Comparison of ENCODE assay signal across 8 mouse cellular contexts in genomic region chr12:61522829-61523370, GRCm38 (mm10). TPM values are rescaled to one million over a fixed set of nuclear protein-coding genes. Genes with fewer than 3 reads are reported as not detected.
DNase-seq lines count a peak whose midpoint lies in the region; ATAC-seq and TF ChIP-seq lines count a peak whose summit lies in the region.

Gene Lrfn5 (plus strand): TSS chr12:61523150.

- no peak within 1 kb of the TSS for H3K27ac ChIP-seq in kidney, adult 2 months (ENCODE audit: insufficient read depth, low read depth, low read length)
- H3K27ac ChIP-seq in limb, embryonic 15.5 days = no peak within 1 kb of the TSS
- H3K27ac ChIP-seq in olfactory bulb, adult 2 months (ENCODE audit: insufficient read depth, low read depth, low read length) = peak within 1 kb of the TSS; percentile 86

- peak within 1 kb of the TSS; percentile 90 for H3K4me2 ChIP-seq in limb, embryonic 15.5 days

- no peaks in the 10 kb centered on the region for H3K9me3 ChIP-seq in limb, embryonic 15.5 days

- no peak for TF ChIP-seq POLR2A in kidney, adult 2 months (IDR thresholded peaks at IDR 0.05; ENCODE audit: low read depth, low read length)
- peak; percentile 45; the same call in 1 of the 2 replicates for TF ChIP-seq POLR2A in olfactory bulb, adult 2 months (IDR thresholded peaks at IDR 0.05; ENCODE audit: insufficient read depth, low read depth, low read length)

- H3K9ac ChIP-seq in limb, embryonic 15.5 days = peak within 1 kb of the TSS; percentile 37; the same call in 1 of the 2 replicates

- under 1% methylated on average over 50 of the region's 50 CpGs for WGBS in kidney, adult 2 months
- WGBS in limb, embryonic 15.5 days = 2% methylated on average over 49 of the region's 50 CpGs
- under 1% methylated on average over 50 of the region's 50 CpGs for WGBS in olfactory bulb, adult 2 months

- no peaks in the 10 kb centered on the region for H3K4me1 ChIP-seq in kidney, adult 2 months (ENCODE audit: control insufficient read depth, insufficient read depth, low read length)
- H3K4me1 ChIP-seq in limb, embryonic 15.5 days = peaks cover 23% of the 10 kb centered on the region
- peaks cover 7% of the 10 kb centered on the region; the same call in 1 of the 2 replicates for H3K4me1 ChIP-seq in olfactory bulb, adult 2 months (ENCODE audit: control insufficient read depth, insufficient read depth, low read length)

- no peak for TF ChIP-seq CTCF in kidney, adult 2 months (conservative IDR thresholded peaks at IDR 0.05; ENCODE audit: insufficient read depth, insufficient read length, low read depth, low read length)
- no peak for TF ChIP-seq CTCF in olfactory bulb, adult 2 months (IDR thresholded peaks at IDR 0.05; ENCODE audit: insufficient read depth, low read depth, low read length)

- DNase-seq in gastrocnemius, postnatal 14 days = peak; percentile 51
- DNase-seq in gastrocnemius, postnatal 25 days = no peak
- DNase-seq in cerebellum, adult 18-20 months = peak; percentile 17 to 57
- DNase-seq in kidney, adult 2 months = peak; percentile 7

- peak within 1 kb of the TSS; percentile 19; the same call in 1 of the 2 replicates for H3K4me3 ChIP-seq in kidney, adult 2 months (ENCODE audit: insufficient read depth, low read depth, low read length)
- peak within 1 kb of the TSS; percentile 59 for H3K4me3 ChIP-seq in limb, embryonic 15.5 days
- peak within 1 kb of the TSS; percentile 95 for H3K4me3 ChIP-seq in olfactory bulb, adult 2 months (ENCODE audit: insufficient read depth, low read depth, low read length)

- no peaks in the 10 kb centered on the region for H3K36me3 ChIP-seq in kidney, adult 2 months (ENCODE audit: control insufficient read depth, insufficient read depth, low read length)
- H3K36me3 ChIP-seq in limb, embryonic 15.5 days = no peaks in the 10 kb centered on the region

- intact Hi-C loops in gastrocnemius, postnatal 14 days (cut with DNase I; ENCODE audit: low total_unique reads) = no loop called here

- ATAC-seq in frontal cortex, adult (ENCODE audit: low TSS enrichment) = peak; percentile 48
- ATAC-seq in limb, embryonic 15.5 days (ENCODE audit: insufficient number of reproducible peaks, low FRiP score, low TSS enrichment, low read depth) = peak; percentile 82
- ATAC-seq in megakaryocyte-erythroid progenitor cell, adult 5-6 weeks (replicated peaks; ENCODE audit: low FRiP score, low TSS enrichment, poor library complexity, severe bottlenecking) = no peak

- no peaks in the 10 kb centered on the region; the same call in 1 of the 2 replicates for H3K27me3 ChIP-seq in kidney, adult 2 months (replicated peaks; ENCODE audit: control insufficient read depth, insufficient read depth, low read length)
- peaks cover 47% of the 10 kb centered on the region for H3K27me3 ChIP-seq in limb, embryonic 15.5 days

RNA-seq across cellular contexts. Expression of gene Lrfn5, which starts in this region (rescaled TPM):
- total RNA-seq in gastrocnemius, postnatal 14 days (2021) = under 1 TPM; 0.08 to 0.09 TPM
- total RNA-seq in gastrocnemius, postnatal 25 days (2021) = not detected
- polyA plus RNA-seq in kidney, adult 2 months (2012; rRNA removed) = not detected in 2 replicates
- polyA plus RNA-seq in limb, embryonic 15.5 days (2015; fragmentation: Nextera tagmentation; extraction: Ambion mirVana) = 2.3 and 2.9 TPM in 2 replicates
- polyA plus RNA-seq in olfactory bulb, adult 2 months (2012; ENCODE audit: insufficient read depth, insufficient read length, low replicate concordance, missing spikeins) = not detected in 2 replicates
- not detected in 2 replicates for total RNA-seq in megakaryocyte-erythroid progenitor cell, adult 5-6 weeks (2014; fragmentation: Nextera tagmentation)
- not detected in 2 replicates for total RNA-seq in megakaryocyte-erythroid progenitor cell, adult 5-6 weeks (2017)

Comparison
In these comparisons a context has a peak if more than half of its experiments do, and no peak if none do; other contexts are left out.
1. Peak in DNase-seq in gastrocnemius, postnatal 14 days; RNA of the gene not detected or under 1 TPM.
2. Peak in DNase-seq and H3K4me3 ChIP-seq in kidney, adult 2 months; RNA of the gene not detected or under 1 TPM.
3. H3K4me3 ChIP-seq: peak in every context shown above with its lines; median percentile 95 in olfactory bulb, adult 2 months; 59 in limb, embryonic 15.5 days; 19 in kidney, adult 2 months.